Mouse (Mus musculus): Measurements from ENCODE around the gene Stox2.

Gene Stox2

DNA sequence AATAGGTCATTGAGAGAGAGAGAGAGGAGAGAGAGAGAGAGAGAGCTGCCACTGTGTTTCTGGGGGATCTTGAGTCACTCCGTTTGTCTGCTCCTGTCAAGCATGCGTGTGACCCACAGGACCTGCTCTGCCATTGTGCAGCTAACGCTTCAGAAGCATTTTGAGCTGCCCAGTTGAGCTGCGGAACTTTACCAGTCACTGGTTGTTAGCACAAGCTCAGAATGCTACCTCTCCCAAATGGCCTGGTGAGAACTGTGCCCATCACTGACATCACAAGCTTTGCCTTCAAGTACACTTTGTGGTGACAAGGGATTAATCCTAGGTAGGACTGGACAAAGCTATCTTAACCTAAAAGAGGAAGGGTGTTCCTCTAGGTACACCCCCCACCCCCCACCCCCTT lies 263.9 kb downstream of the Stox2 start:
- DNase-seq (ENCODE audit: low read depth), result no peak

- DNase-seq (ENCODE audit: low read depth), result no peak
These were observed 265.0 kb downstream of the Stox2 start for GRCm38 (mm10) chr8:47181032-47181698.

DNA sequence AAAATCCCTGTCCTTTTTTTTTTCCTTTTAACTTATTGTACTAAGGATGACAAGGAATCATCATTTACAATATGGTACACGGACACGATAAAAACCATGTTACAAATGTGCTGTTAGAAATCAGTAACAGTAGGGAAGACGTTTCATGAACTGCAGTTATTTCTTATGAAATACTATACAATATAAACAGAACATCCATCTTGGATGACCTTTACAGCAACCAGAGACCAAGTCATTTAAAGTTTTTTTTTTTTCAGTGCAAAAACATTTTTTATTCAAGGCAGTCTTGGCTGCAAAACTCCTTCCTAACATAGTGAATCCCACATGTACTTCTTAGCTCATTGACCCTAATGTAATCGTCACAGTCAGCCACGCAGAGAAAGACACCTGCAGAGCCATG lies 266.0 kb downstream of the Stox2 start:
- no peak for DNase-seq (ENCODE audit: low read depth)

GRCm38 (mm10) chr8:47178785-47179184 lies 267.4 kb downstream of the Stox2 start:
- no peak for DNase-seq (ENCODE audit: low read depth)

GRCm38 (mm10) chr8:47173823-47174222 lies 272.3 kb downstream of the Stox2 start:
- no peak for DNase-seq (ENCODE audit: low read depth)

GRCm38 (mm10) chr8:47172848-47173247 lies 273.3 kb downstream of the Stox2 start:
- no peak for DNase-seq (ENCODE audit: low read depth)

DNA sequence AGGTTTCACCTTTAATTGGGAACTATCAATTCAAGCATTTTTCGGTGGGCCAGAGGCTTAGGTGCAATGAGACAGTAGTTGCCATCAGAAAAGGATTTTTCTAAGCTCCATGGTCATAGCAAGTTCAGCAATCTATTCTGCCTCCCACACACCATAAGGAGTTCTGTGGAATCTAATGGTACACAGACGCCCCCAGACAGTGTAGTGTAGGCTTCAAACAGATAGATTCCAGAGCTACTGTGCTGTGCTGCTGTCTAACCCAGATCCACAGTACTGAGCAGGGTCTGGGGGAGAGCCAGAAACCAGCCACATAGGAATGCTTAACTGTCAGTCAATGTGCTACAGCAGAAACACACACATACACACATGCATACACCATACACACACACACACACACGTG lies 285.5 kb downstream of the Stox2 start:
- no peak for DNase-seq (ENCODE audit: low read depth)

DNA sequence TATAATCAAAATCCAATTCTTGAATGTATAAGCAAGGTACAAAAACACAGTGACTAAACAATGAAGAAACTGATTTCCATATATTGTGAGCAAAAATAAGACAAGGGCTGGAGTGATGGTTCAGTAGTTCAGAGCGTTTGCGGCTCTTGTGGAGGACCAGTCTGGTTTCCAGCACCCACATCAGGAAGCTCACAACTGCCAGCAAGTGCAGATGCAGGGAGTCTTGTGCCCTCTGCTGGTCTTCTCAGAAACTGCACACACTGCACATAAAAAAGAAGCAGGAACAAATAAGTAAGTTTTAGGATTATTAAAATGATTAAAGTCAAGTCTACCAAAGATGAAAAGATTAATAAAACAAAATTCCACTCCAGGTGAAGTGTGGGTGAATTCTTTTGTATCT lies 291.6 kb downstream of the Stox2 start:
- DNase-seq (ENCODE audit: low read depth), result no peak

DNA sequence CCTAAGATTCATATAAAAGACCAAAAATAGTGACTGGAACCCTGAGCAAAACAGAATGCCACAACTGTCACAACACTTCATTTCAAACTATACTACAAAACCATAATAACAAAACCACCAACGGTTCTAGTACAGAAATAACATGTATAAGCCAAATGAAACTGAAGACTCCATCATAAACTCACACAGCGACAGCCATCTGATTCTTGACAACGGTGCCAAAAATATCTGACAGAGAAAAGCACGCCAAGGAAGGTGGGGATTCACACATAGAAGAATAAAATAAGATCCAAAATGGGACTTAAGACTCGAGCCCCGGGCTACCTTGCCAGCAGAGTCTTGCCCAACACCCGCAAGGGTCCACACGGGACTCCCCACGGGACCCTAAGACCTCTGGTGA lies 300.9 kb downstream of the Stox2 start:
- DNase-seq (ENCODE audit: low read depth), result no peak

DNA sequence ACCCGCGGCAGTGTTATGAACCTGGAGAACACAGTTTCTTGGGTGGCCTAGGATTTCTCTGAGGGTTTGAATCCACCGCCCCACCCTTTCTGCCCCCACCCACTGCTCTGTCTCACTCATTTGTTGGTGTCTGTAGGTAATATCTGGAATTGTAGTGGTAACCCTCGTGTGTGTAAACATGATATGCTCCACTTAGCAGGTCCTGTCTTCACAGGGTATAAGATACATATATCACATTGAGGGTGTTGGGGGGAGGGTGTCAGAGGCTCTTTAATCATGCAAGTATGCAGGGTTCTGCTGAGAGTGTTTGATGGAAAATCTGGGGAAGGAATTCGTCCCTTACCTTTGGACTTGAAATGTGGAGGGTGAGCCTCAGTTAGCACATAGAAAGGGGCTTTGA lies 310.1 kb downstream of the Stox2 start:
- no peak for DNase-seq (ENCODE audit: low read depth)

DNA sequence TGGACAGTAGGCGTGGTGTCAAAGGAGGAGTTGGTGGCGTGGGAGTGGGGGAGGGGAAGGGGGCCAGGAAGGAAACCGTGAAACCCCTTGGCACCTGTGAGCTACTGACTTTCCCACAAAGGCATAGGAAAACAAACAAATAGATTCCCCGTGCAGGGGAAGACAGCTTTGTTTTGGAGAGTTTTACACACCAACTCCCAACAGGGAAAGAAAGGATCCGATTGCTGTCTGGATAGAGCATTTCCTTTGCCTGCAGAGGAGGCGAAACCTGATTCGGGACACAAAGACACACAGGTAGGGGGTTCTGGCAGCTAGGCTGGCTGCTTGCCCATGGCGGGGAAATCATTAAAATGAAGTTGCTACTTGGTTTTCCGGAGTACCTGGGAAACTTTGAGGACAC lies 310.6 kb downstream of the Stox2 start:
- no peak for DNase-seq (ENCODE audit: low read depth)

- DNase-seq (ENCODE audit: low read depth), result no peak
These were observed 311.4 kb downstream of the Stox2 start for GRCm38 (mm10) chr8:47134736-47135135.

DNA sequence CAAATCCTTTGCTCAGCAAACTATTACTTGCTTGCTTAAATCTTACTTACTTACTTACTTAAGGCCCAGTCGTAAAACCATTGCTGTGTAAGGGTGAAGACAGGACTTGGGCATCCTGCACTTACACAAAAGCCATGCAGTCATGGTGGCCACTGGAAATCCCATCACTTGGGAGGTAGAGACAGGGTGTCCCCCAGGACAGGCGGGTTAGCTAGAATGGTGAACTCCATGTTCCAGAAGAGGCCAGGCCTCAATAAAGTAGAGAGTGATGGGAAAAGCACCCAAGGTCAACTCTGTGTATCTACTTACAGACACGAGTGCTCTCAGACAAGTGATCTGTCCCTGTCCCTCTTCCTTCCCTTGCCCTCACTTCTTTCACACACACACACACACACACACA lies 312.8 kb downstream of the Stox2 start:
- DNase-seq (ENCODE audit: low read depth), result no peak
